Mouse (Mus musculus): ENCODE data around the gene Cryab. TPM values are rescaled to one million over a fixed set of nuclear protein-coding genes. Genes with fewer than 3 reads are reported as not detected.

Gene Cryab
- polyA plus RNA-seq, 1 experiment from 2014 or later: 9.1 TPM

DNA sequence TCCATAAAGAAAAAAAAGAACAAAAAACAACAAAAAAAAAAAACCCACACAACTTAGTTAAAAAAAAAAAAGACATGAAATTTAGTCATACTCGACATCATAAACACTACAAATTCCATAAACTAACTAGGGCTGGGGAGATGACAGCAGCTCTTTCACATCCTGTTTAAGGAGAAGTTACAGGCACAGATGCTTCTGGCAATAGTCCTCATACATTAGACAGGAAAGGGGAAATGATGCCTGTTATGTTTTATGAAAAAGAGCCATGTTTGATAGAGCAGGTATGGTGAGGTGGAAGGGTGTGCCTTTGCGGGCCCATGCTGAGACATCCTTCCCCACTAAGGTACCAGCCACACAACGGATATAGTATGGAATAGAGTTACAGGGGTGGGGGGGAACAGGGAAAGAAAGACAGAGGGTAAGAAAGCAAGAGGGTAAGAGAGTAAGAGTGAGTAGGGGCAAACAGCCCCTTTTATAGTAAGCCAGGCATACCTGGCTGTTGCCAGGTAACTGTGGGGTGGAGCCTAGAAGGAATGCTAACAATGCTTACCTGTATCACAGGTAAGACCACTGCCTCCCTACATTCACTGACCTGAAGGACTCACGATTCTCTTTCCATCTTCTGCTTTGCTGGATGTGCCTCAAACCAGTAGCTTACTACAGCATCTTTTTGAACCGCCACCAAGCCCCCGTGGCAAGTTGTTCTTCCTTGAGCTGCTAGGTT, 10.6 kb downstream of the Cryab start:
- TF ChIP-seq CTCF (IDR thresholded peaks at IDR 0.05; ENCODE audit: low read depth) (no peak), EP300 (IDR thresholded peaks at IDR 0.05; ENCODE audit: low read depth) (no peak)
- ATAC-seq (no peak), DNase-seq (no peak)
- Histone ChIP-seq H3K9ac (replicated peaks) (no peak overlapping the region), H3K36me3 (replicated peaks; ENCODE audit: insufficient read depth, low read length) (no peaks in the 10 kb centered on the region; the same call in 1 of the 2 replicates), H3K4me1 (ENCODE audit: insufficient read depth) (no peaks in the 10 kb centered on the region), H3K27ac (ENCODE audit: low read depth) (no peak overlapping the region), H3K4me3 (ENCODE audit: low read depth, low read length) (no peak overlapping the region), H3K9me3 (ENCODE audit: low read length) (no peaks in the 10 kb centered on the region), H3K4me2 (ENCODE audit: low read depth, low read length) (no peak overlapping the region), H3K27me3 (ENCODE audit: insufficient read depth, low read length) (no peaks in the 10 kb centered on the region)
- WGBS (ENCODE audit: insufficient replicate concordance): 56% methylated on average over 6 of the region's 6 CpGs

DNA sequence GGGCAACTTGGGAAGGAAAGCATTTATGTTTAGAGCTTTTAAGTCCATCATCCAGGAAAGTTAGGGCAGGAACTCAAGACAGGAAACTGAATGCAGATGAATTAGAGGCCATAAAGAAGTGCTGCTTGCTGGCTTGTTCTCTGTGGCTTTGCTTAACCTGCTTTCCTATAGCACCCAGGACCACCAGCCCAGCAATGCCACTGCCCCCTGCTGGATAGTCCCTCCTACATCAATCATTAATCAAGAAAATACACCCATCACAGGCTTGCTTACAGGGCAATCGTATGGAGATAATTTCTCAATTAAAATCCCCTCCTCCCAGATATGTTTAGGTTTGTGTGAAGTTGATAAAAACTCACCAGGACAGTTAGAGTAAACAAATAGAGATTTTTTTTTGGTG, 12.2 kb downstream of the Cryab start:
- no peaks in the 10 kb centered on the region; the same call in 1 of the 2 replicates for H3K36me3 ChIP-seq (replicated peaks; ENCODE audit: insufficient read depth, low read length)
- H3K9me3 ChIP-seq (ENCODE audit: low read length): no peaks in the 10 kb centered on the region
- DNase-seq (no peak), ATAC-seq (no peak)
- TF ChIP-seq CTCF (IDR thresholded peaks at IDR 0.05; ENCODE audit: low read depth): peak; percentile 55
- TF ChIP-seq EP300 (IDR thresholded peaks at IDR 0.05; ENCODE audit: low read depth): no peak
- no peaks in the 10 kb centered on the region for H3K27me3 ChIP-seq (ENCODE audit: insufficient read depth, low read length)
- no peak overlapping the region for H3K4me2 ChIP-seq (ENCODE audit: low read depth, low read length)
- H3K4me3 ChIP-seq (ENCODE audit: low read depth, low read length): no peak overlapping the region
- WGBS (ENCODE audit: insufficient replicate concordance): 68% methylated on average over 1 of the region's 1 CpGs
- H3K27ac ChIP-seq (ENCODE audit: low read depth): no peak overlapping the region
- peaks cover 3% of the 10 kb centered on the region; the same call in 1 of the 2 replicates for H3K4me1 ChIP-seq (ENCODE audit: insufficient read depth)
- H3K9ac ChIP-seq (replicated peaks): no peak overlapping the region

DNA sequence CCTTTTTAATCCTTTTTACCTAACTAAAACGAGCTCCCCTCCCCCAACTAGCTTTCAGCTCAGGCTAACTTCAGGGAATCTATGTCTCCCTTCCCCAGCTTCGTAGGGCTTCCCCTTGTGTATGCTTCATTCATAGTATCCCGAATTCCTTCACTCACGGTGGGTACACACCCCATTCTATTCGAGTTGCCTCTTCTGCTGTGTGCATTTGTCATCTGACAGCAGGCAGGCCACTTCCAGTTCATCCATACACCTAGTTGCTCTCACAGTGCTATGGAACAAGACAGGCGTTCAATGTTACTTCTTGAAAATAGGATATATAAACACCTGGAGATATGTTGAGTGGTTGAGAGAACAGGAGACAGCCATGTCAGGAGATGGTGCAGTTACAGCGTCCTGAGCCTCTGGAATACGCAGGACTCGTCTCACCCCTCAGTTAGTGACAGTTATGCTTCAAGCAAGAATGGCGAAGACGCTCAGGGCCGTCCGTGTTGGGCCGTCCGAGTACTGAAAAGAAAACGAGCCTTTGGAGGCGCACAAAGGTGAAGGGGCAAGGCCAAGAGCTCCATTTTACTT, 16.5 kb downstream of the Cryab start:
- no peaks in the 10 kb centered on the region for H3K27me3 ChIP-seq (ENCODE audit: insufficient read depth, low read length)
- WGBS (ENCODE audit: insufficient replicate concordance): 4% methylated on average over 17 of the region's 17 CpGs
- no peak for DNase-seq
- no peaks in the 10 kb centered on the region for H3K9me3 ChIP-seq (ENCODE audit: low read length)
- ATAC-seq: peak; percentile 16
- H3K27ac ChIP-seq (ENCODE audit: low read depth): peak overlapping the region; percentile 93
- no peak for TF ChIP-seq CTCF (IDR thresholded peaks at IDR 0.05; ENCODE audit: low read depth)
- TF ChIP-seq EP300 (IDR thresholded peaks at IDR 0.05; ENCODE audit: low read depth): no peak
- peaks cover 8% of the 10 kb centered on the region for H3K4me1 ChIP-seq (ENCODE audit: insufficient read depth)
- peaks cover 14% of the 10 kb centered on the region for H3K36me3 ChIP-seq (replicated peaks; ENCODE audit: insufficient read depth, low read length)
- H3K4me2 ChIP-seq (ENCODE audit: low read depth, low read length): peak overlapping the region; percentile 91
- peak overlapping the region; percentile 80 for H3K4me3 ChIP-seq (ENCODE audit: low read depth, low read length)
- H3K9ac ChIP-seq (replicated peaks): peak overlapping the region; percentile 82

DNA sequence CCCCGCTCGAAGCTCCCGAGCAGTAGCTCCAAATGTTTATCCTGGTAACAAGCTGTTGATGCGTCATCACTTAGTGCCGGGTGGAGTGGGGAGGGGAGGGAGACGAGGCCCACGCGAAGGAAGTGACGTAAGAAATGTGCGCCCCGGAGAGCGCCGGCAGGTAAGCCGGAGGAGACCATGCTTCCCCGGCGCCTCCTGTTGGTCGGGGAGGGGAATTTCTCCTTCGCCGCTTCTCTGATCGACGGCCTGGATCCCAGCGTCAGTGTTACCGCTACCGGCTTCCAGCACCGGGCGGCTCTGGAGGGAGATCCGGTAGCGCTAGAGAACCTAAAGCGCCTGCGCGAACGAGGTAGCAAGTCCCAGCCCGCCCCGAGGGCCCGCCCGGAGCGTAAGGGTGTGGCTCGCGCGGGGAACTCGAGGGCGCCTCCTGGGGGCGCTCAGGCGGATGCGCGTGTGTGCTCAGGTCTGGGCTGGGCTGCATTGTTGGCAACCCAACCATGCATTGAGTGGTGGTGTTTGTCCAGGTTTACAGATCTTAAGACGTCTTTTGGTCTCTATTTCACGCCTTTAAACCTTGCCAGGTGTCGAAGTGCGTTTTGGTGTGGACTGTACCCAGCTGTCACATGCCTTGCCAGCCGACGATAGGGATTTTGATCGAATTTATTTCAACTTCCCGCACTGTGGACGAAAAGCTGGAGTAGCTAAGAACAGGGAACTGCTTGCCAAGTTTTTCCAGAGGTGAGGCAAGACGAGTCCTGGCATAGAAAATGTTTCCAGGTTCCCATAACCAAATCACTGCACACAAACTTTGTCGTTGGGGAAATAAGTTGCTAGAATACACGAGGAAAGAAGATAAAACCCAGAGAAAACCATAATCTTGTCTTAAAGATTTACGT, 17.2 kb downstream of the Cryab start, which contains the start of gene Fdxacb1:
Gene Fdxacb1, plus strand, starts transcription at position 130 of the 896 bp plus-strand sequence.
- Histone ChIP-seq H3K9ac (replicated peaks) (peak within 1 kb of the TSS; percentile 82), H3K27ac (ENCODE audit: low read depth) (peak within 1 kb of the TSS; percentile 93), H3K36me3 (replicated peaks; ENCODE audit: insufficient read depth, low read length) (peaks cover 14% of the 10 kb centered on the region), H3K4me3 (ENCODE audit: low read depth, low read length) (peak within 1 kb of the TSS; percentile 80), H3K27me3 (ENCODE audit: insufficient read depth, low read length) (no peaks in the 10 kb centered on the region), H3K4me2 (ENCODE audit: low read depth, low read length) (peak within 1 kb of the TSS; percentile 91), H3K9me3 (ENCODE audit: low read length) (no peaks in the 10 kb centered on the region), H3K4me1 (ENCODE audit: insufficient read depth) (peaks cover 8% of the 10 kb centered on the region)
- DNase-seq (peak; percentile 98), ATAC-seq (peak; percentile 97)
- TF ChIP-seq EP300 (IDR thresholded peaks at IDR 0.05; ENCODE audit: low read depth): peak; percentile 69
- peak; percentile 89 for TF ChIP-seq CTCF (IDR thresholded peaks at IDR 0.05; ENCODE audit: low read depth)
- 3% methylated on average over 58 of the region's 59 CpGs for WGBS (ENCODE audit: insufficient replicate concordance)

DNA sequence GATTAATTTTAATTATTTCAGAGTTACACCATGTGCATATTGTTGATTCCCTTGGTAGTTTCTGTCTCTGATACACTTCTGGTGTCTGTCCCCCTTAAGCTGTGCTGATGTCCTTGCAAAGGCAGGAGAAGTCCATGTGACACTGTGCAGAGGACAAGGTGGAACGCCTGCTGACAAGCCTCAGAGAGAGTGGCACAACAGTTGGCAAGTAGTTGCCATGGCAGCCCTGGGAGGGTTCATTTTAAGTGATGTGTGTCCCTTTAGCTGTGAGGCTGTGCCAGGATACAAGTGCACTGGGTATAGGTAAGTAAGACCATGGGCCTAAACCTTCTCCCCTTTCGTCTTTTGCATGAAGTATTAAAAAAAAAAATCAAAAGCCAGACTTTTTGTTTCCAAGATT, 18.9 kb downstream of the Cryab start:
- TF ChIP-seq EP300 (IDR thresholded peaks at IDR 0.05; ENCODE audit: low read depth) (no peak), CTCF (IDR thresholded peaks at IDR 0.05; ENCODE audit: low read depth) (no peak)
- Histone ChIP-seq H3K9ac (replicated peaks) (no peak overlapping the region), H3K4me1 (ENCODE audit: insufficient read depth) (peaks cover 12% of the 10 kb centered on the region), H3K27ac (ENCODE audit: low read depth) (no peak overlapping the region), H3K27me3 (ENCODE audit: insufficient read depth, low read length) (no peaks in the 10 kb centered on the region), H3K4me2 (ENCODE audit: low read depth, low read length) (no peak overlapping the region), H3K4me3 (ENCODE audit: low read depth, low read length) (no peak overlapping the region), H3K36me3 (replicated peaks; ENCODE audit: insufficient read depth, low read length) (peaks cover 14% of the 10 kb centered on the region), H3K9me3 (ENCODE audit: low read length) (no peaks in the 10 kb centered on the region)
- ATAC-seq (no peak), DNase-seq (no peak)
- WGBS (ENCODE audit: insufficient replicate concordance): 89% methylated on average over 2 of the region's 2 CpGs
